In genomic region chr15:93004551-93004950, GRCm38 (mm10) we compare ENCODE assay signal across 28 mouse cellular contexts.
DNase-seq lines count a peak whose midpoint lies in the region; ATAC-seq and TF ChIP-seq lines count a peak whose summit lies in the region.
"Had no signal": no experiment of that assay in that cellular context is flagged by ENCODE, and none has a peak within 500 bp of the region (broad histone marks: within the 10 kb centered on the region; RNA-seq: fewer than 3 reads in every experiment).

No protein-coding gene starts in this region.

- no peak overlapping the region for H3K27ac ChIP-seq in midbrain, postnatal 0 days (ENCODE audit: low read depth, low read length)
- H3K27ac ChIP-seq in midbrain, embryonic 14.5 days (replicated peaks; ENCODE audit: low read depth, low read length), result no peak overlapping the region
- H3K27ac ChIP-seq in liver, embryonic 12.5 days, result no peak overlapping the region
- H3K27ac ChIP-seq in liver, postnatal 0 days (ENCODE audit: low read depth), result no peak overlapping the region
- H3K27ac ChIP-seq: embryonic facial prominence, embryonic 12.5 days; forebrain, embryonic 15.5 days; gastrocnemius, adult 2 months; hindbrain, embryonic 14.5 days; lung, embryonic 15.5 days; midbrain, embryonic 13.5 days; neural tube, embryonic 15.5 days had no signal

- H3K4me1 ChIP-seq in midbrain, postnatal 0 days (ENCODE audit: insufficient read depth, low read length), result peaks cover 11% of the 10 kb centered on the region; the same call in 1 of the 2 replicates
- H3K4me1 ChIP-seq in midbrain, embryonic 14.5 days (ENCODE audit: control insufficient read depth, insufficient read depth, low read length), result peaks cover 11% of the 10 kb centered on the region
- peaks cover 42% of the 10 kb centered on the region for H3K4me1 ChIP-seq in liver, embryonic 12.5 days
- H3K4me1 ChIP-seq in liver, postnatal 0 days (ENCODE audit: insufficient read depth), result peaks cover 5% of the 10 kb centered on the region; the same call in 1 of the 2 replicates

- no peaks in the 10 kb centered on the region for H3K27me3 ChIP-seq in midbrain, postnatal 0 days (ENCODE audit: insufficient read depth, low read length)
- H3K27me3 ChIP-seq in midbrain, embryonic 14.5 days (ENCODE audit: control insufficient read depth, insufficient read depth, low read length), result no peaks in the 10 kb centered on the region
- no peaks in the 10 kb centered on the region for H3K27me3 ChIP-seq in liver, embryonic 12.5 days (replicated peaks)
- H3K27me3 ChIP-seq in liver, postnatal 0 days (ENCODE audit: insufficient read depth, low read length), result no peaks in the 10 kb centered on the region
- H3K27me3 ChIP-seq: embryonic facial prominence, embryonic 12.5 days; forebrain, embryonic 15.5 days; heart, embryonic 12.5 days; lung, embryonic 15.5 days; megakaryocyte, embryonic 14.5 days; midbrain, embryonic 13.5 days; neural tube, embryonic 15.5 days had no signal

- no peak overlapping the region for H3K4me2 ChIP-seq in midbrain, postnatal 0 days (ENCODE audit: low read depth, low read length, poor library complexity, severe bottlenecking)
- no peak overlapping the region for H3K4me2 ChIP-seq in midbrain, embryonic 14.5 days (ENCODE audit: low read length)
- no peak overlapping the region for H3K4me2 ChIP-seq in liver, embryonic 12.5 days
- no peak overlapping the region for H3K4me2 ChIP-seq in liver, postnatal 0 days (ENCODE audit: low read depth, low read length)
- H3K4me2 ChIP-seq: embryonic facial prominence, embryonic 12.5 days; forebrain, embryonic 15.5 days; heart, embryonic 12.5 days; hindbrain, embryonic 14.5 days; lung, embryonic 15.5 days; midbrain, embryonic 13.5 days; neural tube, embryonic 15.5 days had no signal

- TF ChIP-seq EP300 in liver, postnatal 0 days (IDR thresholded peaks at IDR 0.05; ENCODE audit: low read depth), result 0 out of 2 replicates have a peak, but pooled peaks have one; percentile 22

- TF ChIP-seq CTCF in midbrain, postnatal 0 days (IDR thresholded peaks at IDR 0.05), result peak; percentile 7; the same call in 1 of the 2 replicates
- TF ChIP-seq CTCF in liver, postnatal 0 days (IDR thresholded peaks at IDR 0.05; ENCODE audit: low read depth), result no peak

- no peak overlapping the region for H3K9ac ChIP-seq in midbrain, postnatal 0 days (replicated peaks; ENCODE audit: low read length, poor library complexity, severe bottlenecking)
- no peak overlapping the region for H3K9ac ChIP-seq in midbrain, embryonic 14.5 days (replicated peaks; ENCODE audit: low read length)
- no peak overlapping the region for H3K9ac ChIP-seq in liver, embryonic 12.5 days
- H3K9ac ChIP-seq in liver, postnatal 0 days (replicated peaks), result no peak overlapping the region
- H3K9ac ChIP-seq: embryonic facial prominence, embryonic 12.5 days; forebrain, embryonic 15.5 days; heart, embryonic 12.5 days; hindbrain, embryonic 14.5 days; lung, embryonic 15.5 days; midbrain, embryonic 13.5 days; neural tube, embryonic 15.5 days had no signal

- no peak overlapping the region for H3K4me3 ChIP-seq in midbrain, postnatal 0 days (ENCODE audit: low read depth, low read length)
- H3K4me3 ChIP-seq in midbrain, embryonic 14.5 days (replicated peaks; ENCODE audit: low read depth, low read length), result no peak overlapping the region
- no peak overlapping the region for H3K4me3 ChIP-seq in liver, embryonic 12.5 days
- H3K4me3 ChIP-seq in liver, postnatal 0 days (ENCODE audit: low read depth, low read length), result no peak overlapping the region
- H3K4me3 ChIP-seq: embryonic facial prominence, embryonic 12.5 days; forebrain, embryonic 15.5 days; gastrocnemius, adult 2 months; heart, adult 2 months; heart, embryonic 12.5 days; lung, embryonic 15.5 days; megakaryocyte, embryonic 14.5 days; midbrain, embryonic 13.5 days; neural tube, embryonic 15.5 days had no signal

- no peak for ATAC-seq in midbrain, postnatal 0 days (ENCODE audit: low FRiP score)
- ATAC-seq in midbrain, embryonic 14.5 days (ENCODE audit: low FRiP score, low TSS enrichment), result no peak
- ATAC-seq in liver, embryonic 12.5 days, result peak; percentile 67; the same call in 1 of the 2 replicates
- peak; percentile 60 for ATAC-seq in liver, postnatal 0 days
- ATAC-seq: activated CD4-positive, CD25-positive, alpha-beta regulatory T cell, adult 4 months; forebrain, embryonic 15.5 days; midbrain, embryonic 13.5 days had no signal

- no peak for DNase-seq in midbrain, postnatal 0 days (ENCODE audit: low spot score)
- DNase-seq in midbrain, embryonic 14.5 days, result no peak
- no peak for DNase-seq in liver, postnatal 0 days
- DNase-seq in spleen, postnatal 36 days (ENCODE audit: low spot score in 2 of 2), result no peak
- DNase-seq in thymus, postnatal 14 days, result no peak
- no peak for DNase-seq in MN1 (ENCODE audit: low spot score)
- DNase-seq: adrenal gland, adult 2 months; adrenal gland, postnatal 36 days; cerebellum, adult 11 months; cerebellum, adult 9-10 months; embryo, embryonic 11 days; gastrocnemius, adult 2 months; gastrocnemius, postnatal 36 days; heart, adult 2 months; kidney, adult 18-20 months; kidney, postnatal 4 days; right cerebral cortex, postnatal 25 days; thymus, postnatal 25 days had no signal

- WGBS in midbrain, postnatal 0 days, result 79% methylated on average over 7 of the region's 7 CpGs
- WGBS in midbrain, embryonic 14.5 days, result 74% methylated on average over 7 of the region's 7 CpGs
- WGBS in liver, embryonic 12.5 days (ENCODE audit: insufficient replicate concordance), result 42% methylated on average over 7 of the region's 7 CpGs
- whole genome bisulfite sequencing in liver, postnatal 0 days (ENCODE audit: insufficient replicate concordance), result 60% methylated on average over 7 of the region's 7 CpGs

- no peaks in the 10 kb centered on the region for H3K36me3 ChIP-seq in midbrain, postnatal 0 days (ENCODE audit: insufficient read depth, low read length)
- no peaks in the 10 kb centered on the region for H3K36me3 ChIP-seq in midbrain, embryonic 14.5 days (ENCODE audit: control insufficient read depth, insufficient read depth, low read length)
- no peaks in the 10 kb centered on the region for H3K36me3 ChIP-seq in liver, embryonic 12.5 days
- no peaks in the 10 kb centered on the region for H3K36me3 ChIP-seq in liver, postnatal 0 days (replicated peaks; ENCODE audit: insufficient read depth, low read length)
- H3K36me3 ChIP-seq: embryonic facial prominence, embryonic 12.5 days; forebrain, embryonic 15.5 days; heart, embryonic 12.5 days; lung, embryonic 15.5 days; midbrain, embryonic 13.5 days; neural tube, embryonic 15.5 days had no signal

- H3K9me3 ChIP-seq in midbrain, postnatal 0 days (ENCODE audit: low read length), result no peaks in the 10 kb centered on the region
- H3K9me3 ChIP-seq in midbrain, embryonic 14.5 days (ENCODE audit: control insufficient read depth, low read length), result no peaks in the 10 kb centered on the region
- no peaks in the 10 kb centered on the region for H3K9me3 ChIP-seq in liver, embryonic 12.5 days (replicated peaks)
- no peaks in the 10 kb centered on the region for H3K9me3 ChIP-seq in liver, postnatal 0 days (ENCODE audit: low read length)
- H3K9me3 ChIP-seq: embryonic facial prominence, embryonic 12.5 days; forebrain, embryonic 15.5 days; heart, embryonic 12.5 days; lung, embryonic 15.5 days; megakaryocyte, embryonic 14.5 days; midbrain, embryonic 13.5 days; neural tube, embryonic 15.5 days had no signal

Comparison
In these comparisons a context has a peak if more than half of its experiments do, and no peak if none do; other contexts are left out.
1. ATAC-seq: peak in liver, embryonic 12.5 days (single experiment) and liver, postnatal 0 days (single experiment); none in midbrain, postnatal 0 days (single experiment) and midbrain, embryonic 14.5 days (single experiment).